Mouse (Mus musculus) ES-E14 (cell line): ENCODE measurements around the gene Mob2. TPM values are rescaled to one million over a fixed set of nuclear protein-coding genes. Genes with fewer than 3 reads are reported as not detected.

Source experiments
- DNase-seq: peaks from one replicate; pipeline ENCODE4 v3.0.0-alpha.2; 2013; ENCODE audit warnings: low read depth, low spot score
- H3K27ac ChIP-seq: 2 replicates; pipeline ENCODE4 v1.5.1; 2012; ENCODE audit warnings: low read depth, mild to moderate bottlenecking, low read length, moderate library complexity, mixed read lengths; ENCODE audit not compliant: poor library complexity, insufficient read depth, severe bottlenecking
- H3K36me3 ChIP-seq: 2 replicates; pipeline ENCODE4 v1.6.1; 2012; ENCODE audit warnings: mild to moderate bottlenecking, low read length, moderate library complexity, mixed read lengths; ENCODE audit not compliant: control insufficient read depth, poor library complexity, insufficient read depth, severe bottlenecking
- H3K4me1 ChIP-seq, 2 experiments: fragments of 150-350 bp in 1 of 2; sonication (generic) in 1 of 2; 2 replicates each; pipeline ENCODE4 v1.6.1; 2012; ENCODE audit warnings: low read length in 2 of 2, mild to moderate bottlenecking in 1 of 2, mixed read lengths in 1 of 2; ENCODE audit not compliant: control insufficient read depth in 2 of 2, insufficient read depth in 2 of 2, poor library complexity in 1 of 2
- H3K4me3 ChIP-seq, 2 experiments: fragments of 150-350 bp in 1 of 2; sonication (generic) in 1 of 2; 2 replicates each; pipeline ENCODE4 v1.5.1; 2012; ENCODE audit warnings: low read length in 2 of 2, low read depth in 1 of 2, mild to moderate bottlenecking in 1 of 2, mixed read lengths in 1 of 2; ENCODE audit not compliant: insufficient read depth in 1 of 2, poor library complexity in 1 of 2, severe bottlenecking in 1 of 2
- H3K9ac ChIP-seq: 2 replicates; pipeline ENCODE4 v1.6.1; 2012; ENCODE audit warnings: low read depth, mild to moderate bottlenecking, low read length, mixed read lengths; ENCODE audit not compliant: poor library complexity, insufficient read depth, severe bottlenecking
- H3K9me3 ChIP-seq: fragments of 150-350 bp; sonication (generic); 2 replicates; pipeline ENCODE4 v1.6.1; 2012; ENCODE audit warnings: low read depth, mild to moderate bottlenecking, low read length; ENCODE audit not compliant: control insufficient read depth, insufficient read depth
- CHD2 ChIP-seq: IDR thresholded peaks from 2 replicates; pipeline ENCODE4 v1.6.1; 2014; ENCODE audit warnings: mild to moderate bottlenecking, low read depth, low read length, inconsistent platforms
- HCFC1 ChIP-seq: IDR thresholded peaks from 2 replicates; pipeline ENCODE4 v1.6.1; 2012; ENCODE audit warnings: low read length, inconsistent platforms, borderline replicate concordance; ENCODE audit not compliant: insufficient read depth
- MAFK ChIP-seq: IDR thresholded peaks from 2 replicates; pipeline ENCODE4 v1.6.1; 2014; ENCODE audit warnings: mild to moderate bottlenecking, low read depth, low read length, inconsistent platforms; ENCODE audit not compliant: insufficient read depth
- ZC3H11A ChIP-seq: IDR thresholded peaks from 2 replicates; pipeline ENCODE4 v1.6.1; 2012; ENCODE audit warnings: low read depth, mild to moderate bottlenecking, inconsistent platforms, low read length, borderline replicate concordance
- ZNF384 ChIP-seq: IDR thresholded peaks from 2 replicates; pipeline ENCODE4 v1.6.1; 2012; ENCODE audit warnings: low read depth, low read length, inconsistent platforms
- in situ Hi-C, 2 experiments: fragments of 600-800 bp; cut with MboI; formaldehyde crosslinking; loops; one replicate each; pipeline ENCODE4 v1.15.1; 2025; ENCODE audit warnings: low sequenced_read_pairs in 2 of 2, inconsistent platforms in 1 of 2; ENCODE audit not compliant: unreplicated experiment in 2 of 2
- total RNA-seq: library from RNA; depleted of rRNA; stranded (reverse); fragments of 300-350 nt; gene quantifications from 2 replicates; pipeline ENCODE4 v1.2.3, GENCODE M21; 2012

The Mob2 gene
- total RNA-seq, 1 experiment, result 30.7 TPM

GRCm38 (mm10) chr7:142068429-142068828 is 7.6 kb upstream of the Mob2 start:
- no peaks in the 10 kb centered on the region; a peak in 1 of 4 replicates for H3K4me1 ChIP-seq
- no peaks in the 10 kb centered on the region for H3K9me3 ChIP-seq
- no peak overlapping the region for H3K9ac ChIP-seq
- in situ Hi-C loops, result no loop called here
- no peaks in the 10 kb centered on the region for H3K36me3 ChIP-seq
- DNase-seq, result no peak
- no peak overlapping the region for H3K4me3 ChIP-seq
- TF ChIP-seq ZC3H11A (no peak), HCFC1 (no peak), ZNF384 (no peak), CHD2 (no peak), MAFK (no peak)
- no peak overlapping the region for H3K27ac ChIP-seq

GRCm38 (mm10) chr7:142060185-142060930 is 507 bp downstream of the Mob2 start:
- Histone ChIP-seq H3K36me3 (no peaks in the 10 kb centered on the region), H3K4me1 (peaks cover 0 to 4% of the 10 kb centered on the region in 2 experiments; a peak in 1 of 4 replicates), H3K4me3 (peak overlapping the region; percentile 82 to 96), H3K27ac (no peak overlapping the region), H3K9me3 (no peaks in the 10 kb centered on the region), H3K9ac (peak overlapping the region; percentile 90)
- TF ChIP-seq CHD2, result no peak
- no peak for TF ChIP-seq HCFC1
- TF ChIP-seq ZC3H11A, result no peak
- TF ChIP-seq MAFK, result no peak
- no peak for TF ChIP-seq ZNF384
- DNase-seq, result no peak
- in situ Hi-C loops, result no loop called here

GRCm38 (mm10) chr7:142059024-142059423 is 1.8 kb downstream of the Mob2 start:
- Histone ChIP-seq H3K4me1 (peaks cover 0 to 4% of the 10 kb centered on the region in 2 experiments; a peak in 1 of 4 replicates), H3K36me3 (no peaks in the 10 kb centered on the region), H3K4me3 (no peak overlapping the region), H3K27ac (no peak overlapping the region), H3K9ac (no peak overlapping the region), H3K9me3 (no peaks in the 10 kb centered on the region)
- TF ChIP-seq CHD2 (no peak), ZC3H11A (no peak), HCFC1 (no peak)
- DNase-seq, result no peak
- in situ Hi-C loops, result no loop called here

GRCm38 (mm10) chr7:142057121-142057520 is 3.7 kb downstream of the Mob2 start:
- in situ Hi-C loops, result no loop called here
- Histone ChIP-seq H3K36me3 (no peaks in the 10 kb centered on the region), H3K27ac (no peak overlapping the region; the same call in 1 of the 2 replicates), H3K4me1 (peaks cover 0 to 4% of the 10 kb centered on the region in 2 experiments; a peak in 1 of 4 replicates), H3K9me3 (no peaks in the 10 kb centered on the region), H3K9ac (no peak overlapping the region), H3K4me3 (no peak overlapping the region)
- no peak for TF ChIP-seq HCFC1
- no peak for TF ChIP-seq MAFK
- TF ChIP-seq ZNF384, result no peak
- TF ChIP-seq ZC3H11A, result no peak
- TF ChIP-seq CHD2, result no peak
- DNase-seq, result no peak

- Histone ChIP-seq H3K36me3 (no peaks in the 10 kb centered on the region), H3K4me1 (peaks cover 0 to 4% of the 10 kb centered on the region in 2 experiments; a peak in 1 of 4 replicates)
- TF ChIP-seq MAFK (no peak), CHD2 (no peak), ZNF384 (no peak), ZC3H11A (no peak), HCFC1 (no peak)
These were observed 4.2 kb downstream of the Mob2 start for GRCm38 (mm10) chr7:142056601-142057061.

More at GRCm38 (mm10) chr7:142056601-142057061, 4.2 kb downstream of the Mob2 start:
- H3K4me3 ChIP-seq, result no peak overlapping the region
- no peak overlapping the region for H3K27ac ChIP-seq
- no peak overlapping the region for H3K9ac ChIP-seq
- no peak for DNase-seq
- no peaks in the 10 kb centered on the region for H3K9me3 ChIP-seq
- in situ Hi-C loops, result no loop called here
